Mouse (Mus musculus) hindbrain, embryonic 11.5 days (tissue): ENCODE results near the gene Aars2. TPM values are rescaled to one million over a fixed set of nuclear protein-coding genes. Genes with fewer than 3 reads are reported as not detected.

Experiments
- polyA plus RNA-seq: library from polyadenylated mRNA; unstranded; fragments of >200 nt; fragmentation: Nextera tagmentation; extraction: Ambion mirVana; gene quantifications from 2 replicates; pipeline ENCODE4 v1.2.1, GENCODE M21; 2014

Gene Aars2
- polyA plus RNA-seq, 1 experiment from 2014 or later, result 13.0 TPM

Other genes with a start within 250 kb of the Aars2 start
- 86.2 and 87.3 TPM in 2 replicates for gene Cdc5l, start 73.1 kb upstream of the Aars2 start, polyA plus RNA-seq
- gene Spats1, start 31.4 kb upstream of the Aars2 start, polyA plus RNA-seq, result 0.61 and 0.85 TPM in 2 replicates
- gene Tcte1, start 16.6 kb downstream of the Aars2 start, polyA plus RNA-seq, result 2.0 and 2.5 TPM in 2 replicates
- gene Tmem151b, start 42.8 kb downstream of the Aars2 start, polyA plus RNA-seq, result 4.7 and 5.6 TPM in 2 replicates
- 5.6 and 9.0 TPM in 2 replicates for gene Nfkbie, start 48.9 kb downstream of the Aars2 start, polyA plus RNA-seq
- gene Slc35b2, start 57.0 kb downstream of the Aars2 start, polyA plus RNA-seq, result 89.9 and 91.5 TPM in 2 replicates
- 1,644 and 1,674 TPM in 2 replicates for gene Hsp90ab1, start 66.4 kb downstream of the Aars2 start, polyA plus RNA-seq
- gene Slc29a1, start 92.8 kb downstream of the Aars2 start, polyA plus RNA-seq, result 48.0 and 50.8 TPM in 2 replicates
- 1.1 and 1.8 TPM in 2 replicates for gene Mymx, start 95.3 kb downstream of the Aars2 start, polyA plus RNA-seq
- 0.79 and 1.0 TPM in 2 replicates for gene Capn11, start 152.5 kb downstream of the Aars2 start, polyA plus RNA-seq
- 105 and 109 TPM in 2 replicates for gene Mrpl14, start 179.5 kb downstream of the Aars2 start, polyA plus RNA-seq
- gene Tmem63b, start 180.1 kb downstream of the Aars2 start, polyA plus RNA-seq, result 48.6 and 50.3 TPM in 2 replicates
- 0.32 and 0.37 TPM in 2 replicates for gene 1600014C23Rik, start 227.0 kb downstream of the Aars2 start, polyA plus RNA-seq